Mouse (Mus musculus): ENCODE results near the gene Eif6. TPM values are rescaled to one million over a fixed set of nuclear protein-coding genes. Genes with fewer than 3 reads are reported as not detected.
"Not testable (repeated sequence)": the region's sequence is repeated elsewhere in the genome, so short reads cannot be mapped to it uniquely, and the experiment has no call there.

Eif6 gene
- total RNA-seq (2021) (100 to 1,000 TPM; 145 to 164 TPM), polyA plus RNA-seq (2012; rRNA removed) (183 and 185 TPM in 2 replicates)
- long read RNA-seq, transcript Eif6-201 (6 exons, 1,500 nt), result major isoform, 126 of 132 reads
- long read RNA-seq, partial matches to known transcripts, result 0 of 132 reads
- long read RNA-seq, other reads (novel, unspliced or antisense), result 4 of 132 reads

- peak; percentile 93 for DNase-seq
These were observed at the start of gene Eif6 for GRCm38 (mm10) chr2:155826630-155827424. TSS of gene Eif6 (minus strand) at chr2:155826925.

GRCm38 (mm10) chr2:155873636-155874035, 46.9 kb upstream of the Eif6 start:
- DNase-seq, result no peak

- DNase-seq, result no peak
These were observed 46.3 kb upstream of the Eif6 start for GRCm38 (mm10) chr2:155872930-155873507.

GRCm38 (mm10) chr2:155872486-155872885, 45.8 kb upstream of the Eif6 start:
- DNase-seq, result no peak

- no peak for DNase-seq
These were observed 43.0 kb upstream of the Eif6 start for GRCm38 (mm10) chr2:155869772-155870171.

GRCm38 (mm10) chr2:155868320-155868719, 41.6 kb upstream of the Eif6 start:
- no peak for DNase-seq

GRCm38 (mm10) chr2:155863301-155863867, 36.7 kb upstream of the Eif6 start:
- no peak for DNase-seq

GRCm38 (mm10) chr2:155862573-155863300, 36.0 kb upstream of the Eif6 start:
- DNase-seq, result no peak

GRCm38 (mm10) chr2:155861581-155861980, 34.9 kb upstream of the Eif6 start:
- peak; percentile 83 for DNase-seq

GRCm38 (mm10) chr2:155860102-155860501, 33.4 kb upstream of the Eif6 start:
- no peak for DNase-seq

- no peak for DNase-seq
These were observed 25.8 kb upstream of the Eif6 start for GRCm38 (mm10) chr2:155852536-155852935.

GRCm38 (mm10) chr2:155850120-155850519, 23.4 kb upstream of the Eif6 start:
- no peak for DNase-seq

GRCm38 (mm10) chr2:155849464-155849863, 22.7 kb upstream of the Eif6 start:
- no peak for DNase-seq

- peak; percentile 77 for DNase-seq
These were observed 21.6 kb upstream of the Eif6 start for GRCm38 (mm10) chr2:155848291-155848690.

- DNase-seq, result no peak
These were observed 20.2 kb upstream of the Eif6 start for GRCm38 (mm10) chr2:155846930-155847329.

- DNase-seq, result peak; percentile 62
These were observed 12.2 kb upstream of the Eif6 start for GRCm38 (mm10) chr2:155838961-155839360.

GRCm38 (mm10) chr2:155837961-155838360, 11.2 kb upstream of the Eif6 start:
- no peak for DNase-seq

- DNase-seq, result no peak
These were observed 8.0 kb upstream of the Eif6 start, which contains the start of gene Fam83c for GRCm38 (mm10) chr2:155834732-155835131. TSS of gene Fam83c (minus strand) at chr2:155834854.

- not testable (repeated sequence) for DNase-seq
These were observed 5.4 kb upstream of the Eif6 start for GRCm38 (mm10) chr2:155832087-155832486.

GRCm38 (mm10) chr2:155831302-155831701, 4.6 kb upstream of the Eif6 start:
- DNase-seq, result no peak

- peak; percentile 72 for DNase-seq
These were observed 4.1 kb upstream of the Eif6 start for GRCm38 (mm10) chr2:155830841-155831240.
